Mouse (Mus musculus) heart, embryonic 11.5 days (tissue): ENCODE data around the gene Akap11. TPM values are rescaled to one million over a fixed set of nuclear protein-coding genes. Genes with fewer than 3 reads are reported as not detected.

Experiments
- ATAC-seq: fragments of 200-750 bp; cut with Nextera tagmentation; replicated peaks from 2 replicates; pipeline ENCODE4 v1.8.0; 2017; ENCODE audit warnings: moderate library complexity; ENCODE audit not compliant: insufficient number of reproducible peaks, low FRiP score, low TSS enrichment
- H3K27ac ChIP-seq: fragments of 300-500 bp; sonication (generic); 2 replicates; pipeline ENCODE4 v1.5.1; 2014; ENCODE audit warnings: mild to moderate bottlenecking, low read depth, low read length
- H3K27me3 ChIP-seq: fragments of 300-500 bp; sonication (generic); 2 replicates; pipeline ENCODE4 v1.6.1; 2014; ENCODE audit warnings: mild to moderate bottlenecking, low read length, mixed read lengths; ENCODE audit not compliant: control insufficient read depth, insufficient read depth
- H3K36me3 ChIP-seq: fragments of 300-500 bp; sonication (generic); 2 replicates; pipeline ENCODE4 v1.6.1; 2014; ENCODE audit warnings: mild to moderate bottlenecking, low read length, moderate library complexity, mixed read lengths; ENCODE audit not compliant: control insufficient read depth, insufficient read depth
- H3K4me1 ChIP-seq: fragments of 300-500 bp; sonication (generic); 2 replicates; pipeline ENCODE4 v1.6.1; 2014; ENCODE audit warnings: low read length; ENCODE audit not compliant: control insufficient read depth, insufficient read depth
- H3K4me2 ChIP-seq: fragments of 300-500 bp; sonication (generic); 2 replicates; pipeline ENCODE4 v1.6.1; 2014; ENCODE audit warnings: mild to moderate bottlenecking, moderate library complexity
- H3K4me3 ChIP-seq: fragments of 300-500 bp; sonication (generic); 2 replicates; pipeline ENCODE4 v1.5.1; 2014; ENCODE audit warnings: low read depth, low read length
- H3K9ac ChIP-seq: fragments of 300-500 bp; sonication (generic); 2 replicates; pipeline ENCODE4 v1.6.1; 2014; ENCODE audit warnings: mild to moderate bottlenecking, low read depth, low read length, moderate library complexity
- H3K9me3 ChIP-seq: fragments of 300-500 bp; sonication (generic); replicated peaks from 2 replicates; pipeline ENCODE4 v1.6.1; 2016; ENCODE audit warnings: low read length; ENCODE audit not compliant: control insufficient read depth
- WGBS: fragments of 180-500 bp; shearing (Covaris S2); extraction: QIAGEN DNeasy Blood & Tissue Kit; methylation state at CpG from one replicate; pipeline ENCODE4 v1.1.7; 2014; ENCODE audit not compliant: insufficient replicate concordance; 5-methylcytosine and 5-hydroxymethylcytosine counted together
- polyA plus RNA-seq: library from polyadenylated mRNA; unstranded; fragments of >200 nt; fragmentation: Nextera tagmentation; extraction: Ambion mirVana; gene quantifications from 2 replicates; pipeline ENCODE4 v1.2.1, GENCODE M21; 2014

The Akap11 gene
- polyA plus RNA-seq, 1 experiment from 2014 or later = 12.7 TPM

- ATAC-seq = no peak
- no peak overlapping the region for H3K4me2 ChIP-seq
- no peak overlapping the region for H3K4me3 ChIP-seq
- H3K27me3 ChIP-seq = no peaks in the 10 kb centered on the region
- no peaks in the 10 kb centered on the region for H3K36me3 ChIP-seq
- 80% methylated on average over 12 of the region's 12 CpGs for WGBS
- no peaks in the 10 kb centered on the region for H3K9me3 ChIP-seq
- H3K9ac ChIP-seq = no peak overlapping the region
- H3K4me1 ChIP-seq = no peaks in the 10 kb centered on the region
- no peak overlapping the region for H3K27ac ChIP-seq
These were observed 88.6 kb downstream of the Akap11 start for GRCm38 (mm10) chr14:78448017-78448416.

- 71% methylated on average over 3 of the region's 3 CpGs for WGBS
- Histone ChIP-seq H3K9ac (no peak overlapping the region), H3K36me3 (no peaks in the 10 kb centered on the region), H3K4me1 (no peaks in the 10 kb centered on the region), H3K4me3 (no peak overlapping the region), H3K27ac (no peak overlapping the region), H3K27me3 (no peaks in the 10 kb centered on the region), H3K9me3 (no peaks in the 10 kb centered on the region), H3K4me2 (no peak overlapping the region)
- no peak for ATAC-seq
These were observed 89.1 kb downstream of the Akap11 start for GRCm38 (mm10) chr14:78447542-78447941.

Other genes starting within 250 kb of the Akap11 start
- gene Tnfsf11, start 228.8 kb downstream of the Akap11 start, polyA plus RNA-seq = 0.31 TPM in 1 of 2 replicates, not detected in the other
- gene Dgkh, start 196.0 kb upstream of the Akap11 start, polyA plus RNA-seq = 2.1 and 2.9 TPM in 2 replicates